ENCODE assay signal across 1 mouse cellular context in genomic region chr5:135145532-135145931, GRCm38 (mm10).
TF ChIP-seq lines count a peak whose summit lies in the region.

No protein-coding gene starts in this region.

TF ChIP-seq in MEL, 35 proteins besides CTCF, POLR2A, EP300 and RAD21 (continued from another document):
- TF ChIP-seq ZNF384 (IDR thresholded peaks at IDR 0.05; ENCODE audit: low read depth, low read length), result peak; percentile 93
- peak; percentile 49; the same call in 1 of the 2 replicates for TF ChIP-seq GATA1 (IDR thresholded peaks at IDR 0.05; ENCODE audit: low read depth, low read length)
- 0 out of 2 replicates have a peak, but pooled peaks have one; percentile 27 for TF ChIP-seq SIN3A (IDR thresholded peaks at IDR 0.05; ENCODE audit: low read length)
- TF ChIP-seq KAT2A (conservative IDR thresholded peaks at IDR 0.05; ENCODE audit: low read depth, low read length), result no peak
- no peak for TF ChIP-seq ZKSCAN1 (IDR thresholded peaks at IDR 0.05; ENCODE audit: low read depth, low read length)
- no peak for TF ChIP-seq JUND (IDR thresholded peaks at IDR 0.05; ENCODE audit: low read depth, low read length)
- no peak for TF ChIP-seq HCFC1 (IDR thresholded peaks at IDR 0.05; ENCODE audit: low read depth, low read length)
- TF ChIP-seq RCOR1 (IDR thresholded peaks at IDR 0.05; ENCODE audit: low read depth, low read length), result peak; percentile 40; the same call in 1 of the 2 replicates
